Comparison of ENCODE assay signal across 21 mouse cellular contexts in the genomic region with DNA sequence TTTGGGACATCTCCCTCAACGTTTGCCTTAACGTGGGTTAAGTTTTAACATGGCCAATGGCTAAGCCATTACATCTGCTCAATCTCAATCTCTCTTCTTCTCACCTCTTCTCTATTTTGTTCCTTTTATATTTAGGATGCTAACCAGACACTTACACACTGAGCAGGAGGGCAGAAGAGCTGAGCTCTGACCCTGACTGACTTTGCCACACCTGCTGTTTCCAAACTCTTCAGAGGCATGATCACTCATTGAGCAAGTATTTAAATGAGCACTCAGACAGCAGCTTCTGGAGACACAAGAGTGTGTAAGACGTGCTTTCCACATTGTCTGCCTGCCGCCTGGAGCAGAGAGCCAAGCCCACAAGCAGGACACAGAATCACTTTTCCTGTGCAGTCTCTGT.
DNase-seq lines count a peak whose midpoint lies in the region; ATAC-seq and TF ChIP-seq lines count a peak whose summit lies in the region.
"Had no signal": no experiment of that assay in that cellular context is flagged by ENCODE, and none has a peak within 500 bp of the region (broad histone marks: within the 10 kb centered on the region; RNA-seq: fewer than 3 reads in every experiment).

No protein-coding gene starts in this region.

- no peak for TF ChIP-seq EP300 in stomach, postnatal 0 days (optimal IDR thresholded peaks at IDR 0.05)

- no peaks in the 10 kb centered on the region for H3K36me3 ChIP-seq in forebrain, postnatal 0 days (ENCODE audit: insufficient read depth)
- no peaks in the 10 kb centered on the region for H3K36me3 ChIP-seq in forebrain, embryonic 14.5 days (ENCODE audit: control insufficient read depth, insufficient read depth, low read length)
- no peaks in the 10 kb centered on the region for H3K36me3 ChIP-seq in kidney, adult 2 months (ENCODE audit: control insufficient read depth, insufficient read depth, low read length)
- 0 out of 2 replicates have a peak, but pooled peaks cover 3% of the 10 kb centered on the region for H3K36me3 ChIP-seq in stomach, embryonic 15.5 days
- no peaks in the 10 kb centered on the region for H3K36me3 ChIP-seq in stomach, postnatal 0 days (ENCODE audit: control insufficient read depth, insufficient read depth, low read length)
- H3K36me3 ChIP-seq: forebrain, embryonic 15.5 days; hindbrain, embryonic 13.5 days had no signal

- ATAC-seq in forebrain, postnatal 0 days = no peak; the same call in 1 of the 2 replicates
- no peak for ATAC-seq in forebrain, embryonic 14.5 days
- ATAC-seq in stomach, embryonic 15.5 days (ENCODE audit: insufficient read depth, low FRiP score, low read depth) = no peak
- ATAC-seq in stomach, postnatal 0 days (ENCODE audit: low FRiP score, low TSS enrichment) = no peak
- ATAC-seq: hindbrain, postnatal 0 days had no signal

- 0 out of 2 replicates have a peak, but pooled peaks cover 2% of the 10 kb centered on the region for H3K4me1 ChIP-seq in forebrain, postnatal 0 days (ENCODE audit: insufficient read depth)
- no peaks in the 10 kb centered on the region for H3K4me1 ChIP-seq in forebrain, embryonic 14.5 days (ENCODE audit: control insufficient read depth, insufficient read depth, low read length)
- H3K4me1 ChIP-seq in kidney, adult 2 months (ENCODE audit: control insufficient read depth, insufficient read depth, low read length) = peaks cover 36% of the 10 kb centered on the region; the same call in 1 of the 2 replicates
- peaks cover 21% of the 10 kb centered on the region for H3K4me1 ChIP-seq in stomach, embryonic 15.5 days
- peaks cover 9% of the 10 kb centered on the region; the same call in 1 of the 2 replicates for H3K4me1 ChIP-seq in stomach, postnatal 0 days (replicated peaks; ENCODE audit: control insufficient read depth, insufficient read depth)

- 64% methylated on average over 4 of the region's 4 CpGs for WGBS in forebrain, postnatal 0 days
- WGBS in forebrain, embryonic 14.5 days = 74% methylated on average over 4 of the region's 4 CpGs
- WGBS in kidney, adult 2 months = 65% methylated on average over 4 of the region's 4 CpGs
- WGBS in stomach, embryonic 15.5 days = 62% methylated on average over 4 of the region's 4 CpGs
- WGBS in stomach, postnatal 0 days = 68% methylated on average over 4 of the region's 4 CpGs

- no peak overlapping the region for H3K9ac ChIP-seq in forebrain, postnatal 0 days
- H3K9ac ChIP-seq in forebrain, embryonic 14.5 days (ENCODE audit: low read length) = no peak overlapping the region
- no peak overlapping the region for H3K9ac ChIP-seq in stomach, embryonic 15.5 days
- no peak overlapping the region for H3K9ac ChIP-seq in stomach, postnatal 0 days (ENCODE audit: low read length)
- H3K9ac ChIP-seq: embryonic facial prominence, embryonic 13.5 days; forebrain, embryonic 15.5 days; heart, embryonic 15.5 days; hindbrain, embryonic 13.5 days had no signal

- H3K27me3 ChIP-seq in forebrain, postnatal 0 days (ENCODE audit: insufficient read depth, low read length) = no peaks in the 10 kb centered on the region
- no peaks in the 10 kb centered on the region for H3K27me3 ChIP-seq in forebrain, embryonic 14.5 days (replicated peaks; ENCODE audit: control insufficient read depth, insufficient read depth, low read length)
- H3K27me3 ChIP-seq in kidney, adult 2 months (replicated peaks; ENCODE audit: control insufficient read depth, insufficient read depth, low read length) = no peaks in the 10 kb centered on the region
- H3K27me3 ChIP-seq in stomach, embryonic 15.5 days (replicated peaks) = no peaks in the 10 kb centered on the region
- no peaks in the 10 kb centered on the region for H3K27me3 ChIP-seq in stomach, postnatal 0 days (ENCODE audit: control insufficient read depth, insufficient read depth, low read length)
- H3K27me3 ChIP-seq: embryonic facial prominence, embryonic 13.5 days; forebrain, embryonic 15.5 days; heart, embryonic 15.5 days; hindbrain, embryonic 13.5 days had no signal

- peak overlapping the region; percentile 15; the same call in 1 of the 2 replicates for H3K27ac ChIP-seq in forebrain, postnatal 0 days (ENCODE audit: low read depth, low read length)
- H3K27ac ChIP-seq in forebrain, embryonic 14.5 days (ENCODE audit: low read depth, low read length) = no peak overlapping the region
- peak overlapping the region; percentile 60 for H3K27ac ChIP-seq in kidney, adult 2 months (ENCODE audit: insufficient read depth, low read depth, low read length)
- H3K27ac ChIP-seq in stomach, embryonic 15.5 days = peak overlapping the region; percentile 21; the same call in 1 of the 2 replicates
- H3K27ac ChIP-seq in stomach, postnatal 0 days (replicated peaks) = no peak overlapping the region; the same call in 1 of the 2 replicates
- H3K27ac ChIP-seq: embryonic facial prominence, embryonic 13.5 days; forebrain, embryonic 15.5 days; heart, embryonic 15.5 days; hindbrain, embryonic 13.5 days; hindbrain, postnatal 0 days had no signal

- DNase-seq in forebrain, postnatal 0 days = no peak
- DNase-seq in forebrain, embryonic 14.5 days (ENCODE audit: low spot score) = no peak
- no peak for DNase-seq in kidney, adult 2 months
- DNase-seq in kidney, postnatal 4 days = no peak
- no peak for DNase-seq in stomach, postnatal 0 days (ENCODE audit: low spot score)
- DNase-seq in cerebellum, adult 18-20 months = no peak
- no peak for DNase-seq in thymus, postnatal 36 days
- DNase-seq: adrenal gland, adult 2 months; cerebellum, adult 11-12 months; cerebellum, adult 9-11 months; cerebellum, postnatal 36 days; gastrocnemius, postnatal 25 days; heart, adult 18-20 months; heart, postnatal 14 days had no signal

- no peak for TF ChIP-seq POLR2A in kidney, adult 2 months (IDR thresholded peaks at IDR 0.05; ENCODE audit: low read depth, low read length)

- H3K4me3 ChIP-seq in forebrain, postnatal 0 days (ENCODE audit: low read depth, low read length) = no peak overlapping the region
- no peak overlapping the region for H3K4me3 ChIP-seq in forebrain, embryonic 14.5 days (ENCODE audit: low read depth, low read length)
- no peak overlapping the region for H3K4me3 ChIP-seq in kidney, adult 2 months (ENCODE audit: insufficient read depth, low read depth, low read length)
- no peak overlapping the region for H3K4me3 ChIP-seq in stomach, embryonic 15.5 days (replicated peaks)
- H3K4me3 ChIP-seq in stomach, postnatal 0 days (ENCODE audit: low read depth, low read length) = no peak overlapping the region
- H3K4me3 ChIP-seq: embryonic facial prominence, embryonic 13.5 days; forebrain, embryonic 15.5 days; heart, embryonic 15.5 days; hindbrain, embryonic 13.5 days had no signal

- H3K9me3 ChIP-seq in forebrain, postnatal 0 days (ENCODE audit: low read length) = no peaks in the 10 kb centered on the region
- no peaks in the 10 kb centered on the region for H3K9me3 ChIP-seq in forebrain, embryonic 14.5 days (replicated peaks; ENCODE audit: control insufficient read depth, low read length)
- H3K9me3 ChIP-seq in stomach, embryonic 15.5 days = no peaks in the 10 kb centered on the region
- H3K9me3 ChIP-seq in stomach, postnatal 0 days (ENCODE audit: control insufficient read depth, low read length) = no peaks in the 10 kb centered on the region
- H3K9me3 ChIP-seq: embryonic facial prominence, embryonic 13.5 days; forebrain, embryonic 15.5 days; heart, embryonic 15.5 days; hindbrain, embryonic 13.5 days had no signal

- no peak overlapping the region for H3K4me2 ChIP-seq in forebrain, postnatal 0 days (ENCODE audit: low read depth)
- no peak overlapping the region for H3K4me2 ChIP-seq in forebrain, embryonic 14.5 days (ENCODE audit: low read length)
- no peak overlapping the region for H3K4me2 ChIP-seq in stomach, embryonic 15.5 days
- no peak overlapping the region for H3K4me2 ChIP-seq in stomach, postnatal 0 days (replicated peaks; ENCODE audit: low read depth)
- H3K4me2 ChIP-seq: embryonic facial prominence, embryonic 13.5 days; forebrain, embryonic 15.5 days; heart, embryonic 11.5 days; heart, embryonic 15.5 days; hindbrain, embryonic 13.5 days had no signal

- TF ChIP-seq CTCF in forebrain, postnatal 0 days (IDR thresholded peaks at IDR 0.05; ENCODE audit: low read depth) = no peak
- TF ChIP-seq CTCF in kidney, adult 2 months (conservative IDR thresholded peaks at IDR 0.05; ENCODE audit: insufficient read depth, insufficient read length, low read depth, low read length) = no peak
- no peak for TF ChIP-seq CTCF in stomach, postnatal 0 days (IDR thresholded peaks at IDR 0.05; ENCODE audit: low read depth)

Comparison
In these comparisons a context has a peak if more than half of its experiments do, and no peak if none do; other contexts are left out.
1. H3K27ac ChIP-seq: peak in forebrain, postnatal 0 days (single experiment), kidney, adult 2 months (single experiment) and stomach, embryonic 15.5 days (single experiment); none in forebrain, embryonic 14.5 days (single experiment) and stomach, postnatal 0 days (single experiment).